Mouse (Mus musculus): Measurements from ENCODE around the gene Lrwd1. TPM values are rescaled to one million over a fixed set of nuclear protein-coding genes. Genes with fewer than 3 reads are reported as not detected.

Gene Lrwd1
- polyA plus RNA-seq, 1 experiment from 2014 or later, result 37.6 TPM

- H3K27ac ChIP-seq (ENCODE audit: low read depth), result no peak overlapping the region
- H3K36me3 ChIP-seq (ENCODE audit: insufficient read depth), result no peaks in the 10 kb centered on the region
- no peak for TF ChIP-seq CTCF (IDR thresholded peaks at IDR 0.05; ENCODE audit: low read depth)
- 91% methylated on average over 5 of the region's 5 CpGs for WGBS
- H3K4me3 ChIP-seq (ENCODE audit: low read depth, low read length), result no peak overlapping the region
- no peaks in the 10 kb centered on the region for H3K27me3 ChIP-seq (ENCODE audit: insufficient read depth, low read length)
- DNase-seq (no peak), ATAC-seq (ENCODE audit: insufficient read depth) (no peak)
- no peak overlapping the region for H3K9ac ChIP-seq
- no peaks in the 10 kb centered on the region for H3K9me3 ChIP-seq (ENCODE audit: low read depth, low read length)
- no peak overlapping the region for H3K4me2 ChIP-seq
- H3K4me1 ChIP-seq (ENCODE audit: insufficient read depth), result 0 out of 2 replicates have a peak, but pooled peaks cover 8% of the 10 kb centered on the region
Measured at GRCm38 (mm10) chr5:136078136-136078535, 57.7 kb downstream of the Lrwd1 start.

DNA sequence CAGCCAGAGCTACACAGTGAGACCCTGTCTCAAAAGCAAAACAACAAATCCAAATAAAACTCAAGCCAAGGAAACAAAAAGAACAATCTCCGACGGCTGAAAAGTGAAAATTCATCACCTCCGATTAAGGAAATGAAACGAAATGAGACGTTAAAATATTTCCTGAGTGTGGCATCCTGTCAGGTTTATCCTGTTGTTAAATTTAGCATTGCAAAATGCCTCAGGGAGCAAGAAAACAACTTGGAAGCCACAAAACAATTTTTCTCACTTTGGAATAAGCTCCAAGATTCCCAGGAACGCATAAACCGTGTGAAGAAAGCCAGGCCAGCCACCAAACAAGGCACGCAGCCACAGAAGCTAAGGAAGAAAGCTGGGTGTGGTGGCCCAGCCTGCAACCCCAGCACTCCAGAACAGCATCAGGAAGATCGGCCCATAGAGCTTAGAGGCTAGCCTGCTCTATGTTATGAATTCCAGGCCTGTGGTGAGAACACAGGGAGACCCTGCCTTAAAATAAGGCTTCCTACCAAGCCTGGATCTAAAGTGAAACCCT lies 58.8 kb downstream of the Lrwd1 start:
- H3K4me2 ChIP-seq, result no peak overlapping the region
- 0 out of 2 replicates have a peak, but pooled peaks cover 8% of the 10 kb centered on the region for H3K4me1 ChIP-seq (ENCODE audit: insufficient read depth)
- DNase-seq (no peak), ATAC-seq (ENCODE audit: insufficient read depth) (no peak)
- no peaks in the 10 kb centered on the region for H3K27me3 ChIP-seq (ENCODE audit: insufficient read depth, low read length)
- no peak overlapping the region for H3K4me3 ChIP-seq (ENCODE audit: low read depth, low read length)
- H3K27ac ChIP-seq (ENCODE audit: low read depth), result no peak overlapping the region
- H3K9me3 ChIP-seq (ENCODE audit: low read depth, low read length), result no peaks in the 10 kb centered on the region
- no peak overlapping the region for H3K9ac ChIP-seq
- no peaks in the 10 kb centered on the region for H3K36me3 ChIP-seq (ENCODE audit: insufficient read depth)
- TF ChIP-seq CTCF (IDR thresholded peaks at IDR 0.05; ENCODE audit: low read depth), result no peak
- WGBS, result 77% methylated on average over 9 of the region's 9 CpGs

GRCm38 (mm10) chr5:136076284-136076683 lies 59.6 kb downstream of the Lrwd1 start:
- Histone ChIP-seq H3K36me3 (ENCODE audit: insufficient read depth) (no peaks in the 10 kb centered on the region), H3K4me1 (ENCODE audit: insufficient read depth) (0 out of 2 replicates have a peak, but pooled peaks cover 8% of the 10 kb centered on the region), H3K9ac (no peak overlapping the region), H3K9me3 (ENCODE audit: low read depth, low read length) (no peaks in the 10 kb centered on the region), H3K27me3 (ENCODE audit: insufficient read depth, low read length) (no peaks in the 10 kb centered on the region), H3K4me2 (peak overlapping the region; percentile 29; the same call in 1 of the 2 replicates), H3K27ac (ENCODE audit: low read depth) (no peak overlapping the region), H3K4me3 (ENCODE audit: low read depth, low read length) (no peak overlapping the region)
- WGBS, result 14% methylated on average over 7 of the region's 7 CpGs
- ATAC-seq (ENCODE audit: insufficient read depth) (peak; percentile 41), DNase-seq (peak; percentile 73)
- no peak for TF ChIP-seq CTCF (IDR thresholded peaks at IDR 0.05; ENCODE audit: low read depth)

GRCm38 (mm10) chr5:136075076-136075475 lies 60.8 kb downstream of the Lrwd1 start:
- Histone ChIP-seq H3K36me3 (ENCODE audit: insufficient read depth) (no peaks in the 10 kb centered on the region), H3K27me3 (ENCODE audit: insufficient read depth, low read length) (no peaks in the 10 kb centered on the region), H3K4me2 (no peak overlapping the region), H3K4me1 (ENCODE audit: insufficient read depth) (0 out of 2 replicates have a peak, but pooled peaks cover 8% of the 10 kb centered on the region), H3K9ac (no peak overlapping the region), H3K9me3 (ENCODE audit: low read depth, low read length) (no peaks in the 10 kb centered on the region), H3K4me3 (ENCODE audit: low read depth, low read length) (no peak overlapping the region), H3K27ac (ENCODE audit: low read depth) (no peak overlapping the region)
- no peak for TF ChIP-seq CTCF (IDR thresholded peaks at IDR 0.05; ENCODE audit: low read depth)
- ATAC-seq (ENCODE audit: insufficient read depth) (no peak), DNase-seq (no peak)
- 80% methylated on average over 5 of the region's 5 CpGs for WGBS

- no peaks in the 10 kb centered on the region for H3K9me3 ChIP-seq (ENCODE audit: low read depth, low read length)
- H3K4me2 ChIP-seq, result no peak overlapping the region
- no peak overlapping the region for H3K4me3 ChIP-seq (ENCODE audit: low read depth, low read length)
- H3K4me1 ChIP-seq (ENCODE audit: insufficient read depth), result 0 out of 2 replicates have a peak, but pooled peaks cover 8% of the 10 kb centered on the region
- H3K36me3 ChIP-seq (ENCODE audit: insufficient read depth), result no peaks in the 10 kb centered on the region
- H3K27ac ChIP-seq (ENCODE audit: low read depth), result no peak overlapping the region
- no peak for ATAC-seq (ENCODE audit: insufficient read depth)
- no peak for TF ChIP-seq CTCF (IDR thresholded peaks at IDR 0.05; ENCODE audit: low read depth)
- no peak overlapping the region for H3K9ac ChIP-seq
- no peaks in the 10 kb centered on the region for H3K27me3 ChIP-seq (ENCODE audit: insufficient read depth, low read length)
- 59% methylated on average over 11 of the region's 11 CpGs for WGBS
- no peak for DNase-seq
Measured at GRCm38 (mm10) chr5:136073526-136073925, 62.3 kb downstream of the Lrwd1 start.

DNA sequence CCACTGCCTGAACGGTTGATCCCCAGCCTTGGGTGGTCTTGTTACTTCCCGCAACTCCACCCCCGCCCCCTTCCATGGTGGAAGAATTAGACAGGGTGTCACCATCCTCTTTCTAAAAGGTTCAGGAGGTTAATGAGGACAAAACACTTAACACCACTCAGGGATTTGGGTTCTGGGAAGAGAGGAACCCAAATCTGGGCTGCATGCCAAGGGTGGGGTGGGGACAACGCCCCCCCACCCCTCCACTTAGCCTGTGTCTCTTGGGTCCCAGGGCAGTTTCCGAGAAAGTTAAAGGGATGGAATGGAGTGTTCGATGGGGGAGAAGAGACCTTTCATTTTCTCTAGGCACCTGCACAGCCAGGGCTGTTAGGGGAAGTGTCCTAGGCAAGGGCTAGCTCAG lies 62.8 kb downstream of the Lrwd1 start:
- no peaks in the 10 kb centered on the region for H3K27me3 ChIP-seq (ENCODE audit: insufficient read depth, low read length)
- no peak overlapping the region for H3K9ac ChIP-seq
- DNase-seq, result no peak
- no peaks in the 10 kb centered on the region for H3K9me3 ChIP-seq (ENCODE audit: low read depth, low read length)
- no peak for ATAC-seq (ENCODE audit: insufficient read depth)
- H3K4me3 ChIP-seq (ENCODE audit: low read depth, low read length), result no peak overlapping the region
- no peaks in the 10 kb centered on the region for H3K36me3 ChIP-seq (ENCODE audit: insufficient read depth)
- 41% methylated on average over 6 of the region's 6 CpGs for WGBS
- TF ChIP-seq CTCF (IDR thresholded peaks at IDR 0.05; ENCODE audit: low read depth), result no peak
- H3K27ac ChIP-seq (ENCODE audit: low read depth), result no peak overlapping the region
- 0 out of 2 replicates have a peak, but pooled peaks cover 8% of the 10 kb centered on the region for H3K4me1 ChIP-seq (ENCODE audit: insufficient read depth)
- H3K4me2 ChIP-seq, result no peak overlapping the region

Small RNAs within 50 kb of the gene (microRNA-seq; reads per million reads assigned to microRNA genes)
- 0.71 reads per million for gene Mir7035 (ENCODE audit: borderline number of aligned reads)

Other genes starting within 250 kb of the Lrwd1 start
- 62.8 and 68.1 TPM in 2 replicates for gene Hspb1, start 248.2 kb downstream of the Lrwd1 start, polyA plus RNA-seq (2014; fragmentation: Nextera tagmentation; extraction: Ambion mirVana)
- 74.7 and 79.0 TPM in 2 replicates for gene Ywhag, start 201.5 kb downstream of the Lrwd1 start, polyA plus RNA-seq (2014; fragmentation: Nextera tagmentation; extraction: Ambion mirVana)
- 3.2 and 3.8 TPM in 2 replicates for gene Ssc4d, start 161.5 kb downstream of the Lrwd1 start, polyA plus RNA-seq (2014; fragmentation: Nextera tagmentation; extraction: Ambion mirVana)
- gene Zp3, start 156.0 kb downstream of the Lrwd1 start, polyA plus RNA-seq (2014; fragmentation: Nextera tagmentation; extraction: Ambion mirVana), result not detected in 2 replicates
- 21.4 and 24.4 TPM in 2 replicates for gene Dtx2, start 141.3 kb downstream of the Lrwd1 start, polyA plus RNA-seq (2014; fragmentation: Nextera tagmentation; extraction: Ambion mirVana)
- gene Upk3b, start 97.6 kb downstream of the Lrwd1 start, polyA plus RNA-seq (2014; fragmentation: Nextera tagmentation; extraction: Ambion mirVana), result 23.8 and 26.7 TPM in 2 replicates
- gene Upk3bl, start 81.6 kb downstream of the Lrwd1 start, polyA plus RNA-seq (2014; fragmentation: Nextera tagmentation; extraction: Ambion mirVana), result 1.5 and 1.8 TPM in 2 replicates
- 4.2 and 4.4 TPM in 2 replicates for gene Rasa4, start 52.2 kb downstream of the Lrwd1 start, polyA plus RNA-seq (2014; fragmentation: Nextera tagmentation; extraction: Ambion mirVana)
- gene Polr2j, start 19.4 kb downstream of the Lrwd1 start, polyA plus RNA-seq (2014; fragmentation: Nextera tagmentation; extraction: Ambion mirVana), result 217 and 229 TPM in 2 replicates
- gene Alkbh4, start 72 bp upstream of the Lrwd1 start, polyA plus RNA-seq (2014; fragmentation: Nextera tagmentation; extraction: Ambion mirVana), result 12.9 and 14.8 TPM in 2 replicates
- 7.0 and 7.1 TPM in 2 replicates for gene Orai2, start 34.6 kb upstream of the Lrwd1 start, polyA plus RNA-seq (2014; fragmentation: Nextera tagmentation; extraction: Ambion mirVana)
- gene Prkrip1, start 62.9 kb upstream of the Lrwd1 start, polyA plus RNA-seq (2014; fragmentation: Nextera tagmentation; extraction: Ambion mirVana), result 52.1 and 60.3 TPM in 2 replicates
- 5.7 and 5.9 TPM in 2 replicates for gene Sh2b2, start 110.5 kb upstream of the Lrwd1 start, polyA plus RNA-seq (2014; fragmentation: Nextera tagmentation; extraction: Ambion mirVana)

Data from lung, embryonic 14.5 days (tissue).